Mouse (Mus musculus) Patski (cell line): Measurements from ENCODE around the gene Slc25a4. TPM values are rescaled to one million over a fixed set of nuclear protein-coding genes. Genes with fewer than 3 reads are reported as not detected.

Experiments
- ATAC-seq: fragments of 100-300 bp; one replicate; pipeline ENCODE4 v1.8.0; 2021
- CTCF ChIA-PET: fragments of 350-600 bp; sonication (Branson Sonifier 250); formaldehyde crosslinking; loops from one replicate; lab custom pipeline; 2022; ENCODE audit warnings: inconsistent platforms; lab: Charles Lee
- POLR2A ChIA-PET: fragments of 350-600 bp; sonication (Branson Sonifier 250); formaldehyde crosslinking; loops from one replicate; lab custom pipeline; 2022; ENCODE audit warnings: antibody characterized with exemption, inconsistent platforms; lab: Charles Lee
- DNase-seq: peaks from one replicate; pipeline ENCODE4 v3.0.0-alpha.2; 2011; ENCODE audit warnings: low read depth, low spot score
- H3K27me3 ChIP-seq: fragments of 371-371 bp; one replicate; pipeline ENCODE4 v1.5.1; 2021
- CTCF ChIP-seq: fragments of 100-300 bp; IDR thresholded peaks from one replicate; pipeline ENCODE4 v1.5.1; 2021
- in situ Hi-C: fragments of 300-500 bp; cut with MboI; formaldehyde crosslinking; loops from 3 replicates; pipeline ENCODE4 v1.11.1; 2018; ENCODE audit warnings: low pct_unique_long_range_greater_than_20kb, mixed read lengths
- polyA plus RNA-seq: library from polyadenylated mRNA; unstranded; gene quantifications from one replicate; pipeline ENCODE4 v1.2.3, GENCODE M21; 2021

The Slc25a4 gene
- polyA plus RNA-seq, 1 experiment from 2014 or later = 650 TPM

DNA sequence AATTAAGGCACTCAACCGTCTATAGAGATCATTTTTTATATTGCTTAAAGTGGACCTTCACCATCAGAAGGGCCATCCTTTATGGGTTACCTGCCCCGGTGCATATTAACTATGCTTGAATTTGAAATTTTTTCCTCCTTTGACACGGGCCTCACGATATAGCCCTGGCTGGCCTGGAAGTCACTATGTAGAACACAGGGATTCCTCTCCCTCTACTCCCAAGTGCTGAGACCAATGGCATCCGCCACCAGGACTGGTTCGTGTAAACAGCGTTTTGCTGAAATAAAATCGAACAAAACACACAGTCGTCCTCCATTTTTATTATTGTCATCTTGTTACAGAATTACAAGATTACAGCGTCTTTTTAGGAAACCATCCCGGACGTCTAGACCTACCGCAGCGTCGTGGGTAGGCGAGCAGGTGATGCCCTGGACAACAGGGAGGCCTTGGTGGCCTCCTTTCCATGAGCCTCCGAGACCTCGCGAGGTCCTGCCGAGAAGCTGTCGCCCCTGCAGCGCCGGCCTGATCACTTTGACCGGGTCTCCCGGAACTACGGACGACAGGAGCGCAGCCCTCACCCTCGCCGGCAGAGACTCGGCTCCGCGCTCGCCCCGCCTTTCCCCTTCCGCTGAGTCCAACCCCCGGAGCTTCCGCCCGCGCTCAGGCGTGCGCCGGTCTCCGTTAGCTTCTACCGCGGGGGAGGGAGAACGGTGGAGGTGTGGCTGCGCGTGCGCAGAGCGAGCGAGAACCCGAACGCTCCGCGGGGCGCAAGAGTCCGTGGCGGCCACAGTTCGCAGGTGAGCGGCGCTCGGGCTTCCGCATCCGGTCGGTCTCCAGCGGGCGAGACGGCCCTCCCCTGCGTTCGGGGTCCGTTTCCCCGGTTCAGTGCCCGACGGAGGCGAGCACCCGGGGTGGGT, 47.9 kb downstream of the Slc25a4 start:
- CTCF ChIA-PET = interaction anchor here (1.4 kb wide), 1 partner anchor 10 kb away, joined by 4 read pairs; no protein-coding TSS in a partner anchor
- no peak for TF ChIP-seq CTCF
- in situ Hi-C loops = no loop called here
- POLR2A ChIA-PET = interaction anchor here (0.6 to 1.8 kb wide), 3 partner anchors 10 to 476 kb away, joined by 4 to 12 read pairs (median 4); partner anchors contain the start of gene Snx25
- ATAC-seq = peak; percentile 98
- no peaks in the 10 kb centered on the region for H3K27me3 ChIP-seq
- peak; percentile 79 for DNase-seq

Other genes starting within 250 kb of the Slc25a4 start
- gene 1700029J07Rik, start 236.0 kb downstream of the Slc25a4 start, polyA plus RNA-seq = 8.1 TPM
- 57.3 TPM for gene Ufsp2, start 235.8 kb downstream of the Slc25a4 start, polyA plus RNA-seq
- 0.23 TPM for gene Lrp2bp, start 212.0 kb downstream of the Slc25a4 start, polyA plus RNA-seq
- 14.2 TPM for gene Ankrd37, start 205.6 kb downstream of the Slc25a4 start, polyA plus RNA-seq
- 22.0 TPM for gene Cfap97, start 59.5 kb downstream of the Slc25a4 start, polyA plus RNA-seq
- 38.3 TPM for gene Snx25, start 59.1 kb downstream of the Slc25a4 start, polyA plus RNA-seq
- gene Helt, start 83.4 kb upstream of the Slc25a4 start, polyA plus RNA-seq = not detected